Mouse (Mus musculus): ENCODE measurements around the gene Rgs1.

Gene Rgs1

DNA sequence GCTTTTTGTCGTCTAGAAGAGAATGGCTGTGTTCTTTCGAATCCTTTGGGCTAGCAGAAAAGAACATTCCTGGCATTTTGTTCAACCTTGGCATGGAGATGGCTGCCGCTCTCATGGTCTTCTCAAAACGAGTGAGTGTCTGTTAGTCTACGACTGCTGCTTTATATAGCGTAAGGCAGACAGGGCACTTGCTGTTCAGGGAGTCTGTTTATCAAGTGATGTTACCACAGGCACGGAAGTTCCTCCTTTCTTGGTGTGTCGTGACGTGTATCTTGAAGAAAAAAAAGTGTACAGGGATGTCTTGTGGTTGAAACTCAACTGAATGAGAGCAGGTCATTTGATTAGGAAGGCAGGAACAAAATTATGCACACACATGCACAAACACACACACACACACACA is at the start of gene Rgs1:
TSS of gene Rgs1 (minus strand) at position 320 of the 400 bp plus-strand sequence.
- no peak for DNase-seq

DNA sequence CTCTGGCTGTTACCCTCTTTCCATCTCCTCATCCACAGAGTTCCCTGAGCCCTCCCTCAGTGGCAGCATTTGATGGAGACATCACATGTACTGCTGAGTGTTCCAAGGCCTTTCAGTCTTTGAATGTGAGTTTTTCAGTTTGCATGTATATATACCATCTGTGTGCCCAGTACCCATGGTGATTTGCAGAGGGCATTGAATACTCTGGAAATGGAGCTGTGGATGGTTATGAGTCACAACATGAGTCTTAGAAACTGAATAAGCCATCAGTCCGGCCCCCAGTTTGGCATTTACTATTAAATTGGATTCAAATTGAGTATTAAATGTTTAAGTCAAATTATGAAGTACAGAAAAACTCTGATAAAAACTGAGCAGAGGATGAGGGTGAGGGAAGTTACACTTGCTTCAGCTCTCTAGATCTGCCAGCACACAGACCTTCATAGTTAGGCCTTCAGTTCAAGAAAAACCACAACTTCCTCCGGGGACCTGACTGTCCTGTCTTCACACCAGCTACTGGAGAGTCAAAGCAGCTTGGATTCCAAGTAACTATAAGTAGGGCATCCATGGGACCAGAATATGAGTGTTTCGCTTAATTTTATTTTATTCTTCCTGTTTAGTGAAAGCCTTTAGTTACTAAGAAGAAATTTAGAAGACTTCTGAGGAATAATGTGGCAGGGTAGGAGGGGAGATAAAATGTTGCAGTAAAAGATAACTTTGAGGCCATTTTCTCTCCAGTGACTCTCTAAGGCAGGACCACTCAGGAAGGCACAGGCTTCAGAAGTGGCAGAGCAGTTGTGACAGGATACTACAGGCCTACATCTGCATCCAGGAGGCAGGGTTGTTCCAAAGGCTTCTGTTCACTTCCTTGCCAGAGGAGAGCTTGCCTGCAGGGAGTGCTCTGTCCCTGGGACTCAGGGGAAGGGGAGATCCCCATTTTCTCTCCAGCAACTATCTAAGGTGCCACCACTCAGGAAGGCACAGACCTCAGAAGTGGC is 34.3 kb upstream of the Rgs1 start:
- no peak for DNase-seq

DNA sequence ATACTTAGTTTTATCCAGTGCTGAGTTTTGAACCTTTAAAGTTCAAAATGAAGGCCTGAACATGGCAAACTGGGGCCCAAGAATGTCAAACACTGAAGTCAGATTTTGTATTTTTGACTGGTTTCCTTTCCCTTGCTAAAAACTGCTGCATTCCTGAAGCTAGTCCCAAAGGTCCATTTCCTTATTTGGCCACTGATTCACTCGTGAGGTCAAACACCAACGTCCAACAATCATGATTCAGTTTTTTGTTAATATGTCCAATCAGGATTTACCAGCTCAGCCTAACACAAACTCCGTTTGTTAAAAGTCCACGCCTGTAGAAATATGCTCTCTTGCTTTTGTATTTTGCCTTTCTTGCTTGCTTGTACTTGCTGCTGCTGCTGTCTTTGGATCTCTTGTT is 31.0 kb upstream of the Rgs1 start:
- no peak for DNase-seq

DNA sequence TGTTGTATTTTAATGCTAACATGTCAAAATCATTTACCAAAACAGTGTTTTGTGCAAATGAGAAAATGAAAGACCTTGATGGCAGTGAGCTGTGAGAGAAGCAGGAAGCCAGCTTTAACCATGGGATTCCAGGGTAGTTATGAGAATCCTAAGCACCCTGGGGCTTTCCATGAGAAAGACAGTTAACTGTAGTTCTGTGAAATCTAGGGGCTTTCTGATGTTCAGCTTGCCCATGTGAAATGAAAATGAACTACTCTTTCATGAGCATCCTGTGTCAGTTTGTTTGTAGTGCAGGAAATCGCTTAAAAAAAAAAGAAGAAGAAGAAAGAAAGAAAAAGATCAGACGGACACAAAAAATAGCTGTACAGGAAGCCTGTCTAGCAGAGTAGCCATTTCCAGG is 23.9 kb upstream of the Rgs1 start:
- no peak for DNase-seq

DNA sequence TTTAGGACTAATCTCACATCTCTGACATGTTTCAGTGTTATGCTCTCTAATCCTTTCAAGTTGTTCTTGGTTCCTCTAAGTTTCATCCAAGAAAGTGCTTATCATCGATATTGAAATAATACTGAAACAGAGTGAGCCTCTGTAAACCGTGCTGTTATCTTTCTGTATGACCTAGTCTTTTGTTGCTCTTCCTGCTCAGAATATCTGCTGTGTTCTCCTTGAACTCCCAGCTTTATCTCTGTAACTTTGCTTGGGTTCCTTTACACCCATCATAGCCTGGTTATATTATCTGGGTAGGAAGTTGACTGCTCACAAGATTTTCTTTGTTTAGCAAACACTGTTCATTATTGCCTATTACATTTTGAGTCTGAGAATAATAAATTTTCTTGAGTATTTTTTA is 20.1 kb upstream of the Rgs1 start:
- no peak for DNase-seq

DNA sequence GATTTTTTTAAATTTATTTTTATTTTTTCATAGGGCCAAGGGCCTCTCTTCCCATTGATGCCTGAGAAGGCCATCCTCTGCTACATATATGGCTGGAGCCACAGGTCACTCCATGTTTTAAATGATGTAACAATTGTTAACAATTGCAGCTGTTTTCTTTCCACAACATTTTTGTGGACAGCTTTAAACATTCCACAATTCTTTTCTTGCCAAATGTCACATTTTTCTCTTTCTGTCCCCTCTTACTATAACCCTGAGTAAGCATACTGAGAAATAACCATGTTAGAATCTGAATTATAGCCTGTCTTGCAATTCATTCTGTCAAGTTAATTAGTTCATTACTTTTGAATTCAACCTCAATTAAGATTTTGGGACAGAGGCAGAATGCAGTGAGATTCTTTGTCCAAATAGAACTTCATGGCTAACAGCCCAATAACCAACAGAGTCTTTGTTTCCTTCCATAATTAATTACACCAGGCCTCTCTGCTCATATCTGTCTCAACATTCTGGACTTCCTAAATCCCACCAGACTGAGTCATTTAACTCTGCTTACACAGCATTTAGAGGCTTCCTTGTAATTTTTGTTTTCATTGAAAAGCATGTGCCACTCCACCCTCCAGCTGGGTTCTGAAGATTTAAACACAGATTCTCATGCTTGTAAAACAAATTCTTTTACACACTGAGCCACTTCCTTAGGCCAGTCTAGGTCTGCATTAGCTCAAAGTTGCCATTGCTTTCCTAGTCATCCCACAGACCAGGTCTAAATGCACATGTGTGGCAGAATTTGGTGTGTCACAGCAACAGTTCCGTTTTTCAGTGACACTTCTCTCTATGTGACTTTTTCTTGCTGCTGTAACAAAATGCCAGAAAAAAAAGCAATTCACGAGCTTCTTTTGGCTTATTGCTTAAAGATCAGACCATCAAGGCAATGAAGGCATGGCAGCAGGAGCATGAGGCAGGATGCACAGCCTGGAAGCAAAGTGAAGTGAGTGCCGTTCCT is 18.7 kb upstream of the Rgs1 start:
- DNase-seq: peak; percentile 76

DNA sequence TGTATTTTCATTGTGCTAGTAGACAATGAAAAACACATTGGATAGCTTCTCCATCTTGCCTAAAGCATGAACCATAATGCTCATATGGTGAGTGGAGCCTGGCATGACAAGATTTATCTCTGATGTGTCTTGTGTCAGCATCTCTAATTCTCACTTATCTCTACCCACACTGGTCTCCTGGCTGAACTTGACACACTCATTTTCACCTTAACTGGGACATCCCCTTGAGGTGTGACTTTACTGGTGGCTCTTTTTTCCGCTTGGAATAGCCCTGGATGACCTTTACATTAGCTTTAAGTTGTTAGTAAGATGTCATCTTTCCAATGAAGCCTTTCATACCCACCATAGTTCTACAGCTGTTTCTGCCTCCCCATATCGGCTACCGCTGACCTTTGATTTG is 15.0 kb upstream of the Rgs1 start:
- DNase-seq: no peak

DNA sequence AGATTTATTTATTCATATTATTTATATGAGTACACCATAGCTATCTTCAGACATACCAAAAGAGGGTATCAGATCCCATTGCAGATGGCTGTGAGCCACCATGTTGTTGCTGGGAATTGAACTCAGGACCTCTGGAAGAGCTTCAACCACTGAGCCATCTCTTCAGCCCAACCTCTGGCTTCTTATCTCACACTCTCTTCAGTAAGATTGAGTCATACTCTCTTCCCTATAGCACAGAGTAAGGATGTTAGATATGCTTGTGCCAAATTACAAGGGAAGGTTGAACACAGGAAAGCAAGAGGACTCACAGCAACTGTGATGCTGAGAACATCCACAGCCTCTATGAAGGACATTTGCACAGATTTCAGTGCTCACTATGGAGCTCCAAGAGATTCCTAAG is 13.0 kb upstream of the Rgs1 start:
- no peak for DNase-seq

DNA sequence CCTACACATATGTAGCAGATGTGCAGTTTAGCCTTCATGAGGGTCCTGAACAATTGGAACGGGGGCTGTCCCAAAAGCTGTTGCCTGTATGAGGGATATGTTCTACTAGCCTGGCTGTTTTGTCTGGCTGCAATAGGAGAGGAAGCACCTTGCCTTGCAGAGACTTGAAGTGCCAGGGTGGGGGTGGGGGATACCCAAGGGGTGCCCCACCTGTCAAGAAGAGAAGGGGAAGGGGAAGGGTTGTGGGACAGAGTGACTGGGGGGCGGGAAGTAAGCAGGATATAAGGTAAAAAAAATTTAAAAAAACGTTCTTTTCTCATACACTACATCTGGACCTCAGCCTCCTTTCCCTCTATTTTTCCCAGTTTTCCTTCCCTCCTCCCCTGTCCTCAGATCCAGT is 9.7 kb upstream of the Rgs1 start:
- DNase-seq: no peak

DNA sequence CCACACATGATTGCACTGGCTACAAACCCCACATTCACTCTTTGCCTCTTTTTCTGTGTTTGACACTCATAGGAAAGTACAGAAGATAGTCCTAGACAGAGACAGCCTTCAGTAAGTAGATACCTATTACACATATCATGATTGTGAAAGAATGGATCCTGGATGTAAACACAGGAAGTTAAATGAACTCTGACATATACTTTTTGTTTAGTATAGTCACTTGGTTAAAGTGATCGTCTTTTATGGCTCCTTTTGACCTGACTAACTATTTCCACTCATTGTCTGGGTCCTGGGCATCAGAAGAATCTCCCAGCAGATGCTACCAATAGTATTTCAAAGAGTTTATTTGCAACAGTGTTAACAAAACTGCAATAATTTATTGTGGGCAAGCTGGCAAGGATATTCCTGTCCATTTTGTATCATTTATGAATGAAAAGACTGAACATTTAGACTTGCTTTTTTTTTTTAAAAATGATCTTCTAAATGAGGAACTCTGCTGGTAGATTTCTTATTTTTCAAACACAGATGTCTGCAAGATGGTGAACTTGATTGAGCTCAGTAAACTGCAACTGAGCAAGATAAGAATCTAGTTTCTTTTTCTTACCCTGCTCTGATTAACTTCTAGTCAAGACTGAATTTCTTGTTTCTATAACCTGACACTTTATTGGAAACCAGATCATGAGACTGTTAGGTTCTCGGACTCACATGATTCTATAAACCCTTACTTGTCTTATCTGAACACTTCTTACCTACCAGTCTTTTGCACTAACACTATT is 7.7 kb upstream of the Rgs1 start:
- DNase-seq: no peak

DNA sequence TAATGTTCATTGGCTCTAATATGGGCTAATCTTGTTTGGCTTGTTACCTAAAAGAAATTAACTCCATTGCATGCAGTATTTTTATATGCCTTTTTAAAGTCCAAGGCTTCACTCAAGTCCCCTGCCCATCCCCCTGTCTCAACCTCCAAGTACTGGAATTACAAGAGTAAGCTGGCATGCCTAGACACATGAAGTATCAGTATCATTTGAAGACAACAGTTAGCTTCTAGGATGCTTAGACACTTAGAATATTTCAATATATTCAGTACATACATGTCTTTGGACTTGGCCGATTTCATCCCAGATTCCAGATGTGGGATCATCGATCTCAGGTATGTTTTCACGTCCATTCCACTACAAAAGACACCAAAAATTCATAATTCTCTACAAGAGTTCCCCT is 836 bp downstream of the Rgs1 start:
- no peak for DNase-seq

DNA sequence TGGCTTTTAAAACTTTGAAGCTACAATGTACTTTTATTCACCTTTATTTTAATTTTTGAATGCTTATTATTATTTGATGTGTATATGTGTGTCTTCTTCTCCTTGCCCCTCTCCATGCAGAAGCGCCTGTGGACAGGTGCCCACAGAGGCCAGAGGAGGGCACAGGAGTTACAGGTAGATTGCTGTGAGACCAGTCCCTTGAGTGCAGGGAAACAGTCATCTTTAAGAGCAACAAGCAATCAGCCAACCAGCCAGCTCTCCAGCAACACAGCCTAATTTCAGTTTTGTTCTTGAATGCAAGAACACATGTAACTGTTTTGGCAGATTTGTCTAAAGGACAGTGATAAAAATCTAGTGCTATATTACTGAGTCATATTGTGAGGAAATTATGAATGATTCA is 1.7 kb downstream of the Rgs1 start:
- DNase-seq: no peak

DNA sequence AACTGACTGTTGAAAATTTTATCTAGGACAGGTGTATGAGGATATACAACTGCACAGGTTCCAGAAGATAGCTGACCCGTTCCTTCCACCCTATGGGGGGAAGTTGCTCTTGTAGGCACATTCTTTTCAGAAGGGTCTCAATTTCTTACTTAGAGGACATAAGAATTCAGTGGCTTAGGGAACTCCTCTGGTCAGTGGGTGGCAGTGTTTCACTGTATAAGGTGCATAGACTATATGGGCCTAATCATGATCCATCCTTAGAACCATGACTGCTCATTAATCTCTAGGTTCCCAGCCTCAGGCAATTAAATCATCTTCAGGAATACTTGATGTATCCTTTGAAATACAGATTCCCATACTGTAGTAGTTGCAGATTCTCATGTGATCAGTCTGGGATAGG is 5.5 kb downstream of the Rgs1 start:
- peak; percentile 35 for DNase-seq

DNA sequence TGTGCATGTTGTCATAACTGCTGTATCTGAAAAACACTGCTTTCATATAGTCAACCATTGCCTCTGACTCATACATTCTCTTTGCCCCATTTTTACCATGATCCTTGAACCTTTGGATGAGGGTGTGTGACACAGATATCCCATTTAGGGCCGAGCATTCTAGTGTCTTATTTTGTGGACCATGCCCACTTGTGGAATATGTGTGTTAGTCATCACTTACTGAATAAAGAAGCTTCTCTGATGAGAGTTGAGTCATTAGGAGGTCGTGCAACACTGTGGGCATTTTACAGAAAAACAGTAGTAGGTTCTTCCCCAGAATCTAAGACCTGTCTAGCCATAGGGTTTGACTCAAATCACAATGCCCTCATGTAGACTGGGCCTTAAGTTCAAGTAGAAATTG is 9.8 kb downstream of the Rgs1 start:
- DNase-seq: no peak

DNA sequence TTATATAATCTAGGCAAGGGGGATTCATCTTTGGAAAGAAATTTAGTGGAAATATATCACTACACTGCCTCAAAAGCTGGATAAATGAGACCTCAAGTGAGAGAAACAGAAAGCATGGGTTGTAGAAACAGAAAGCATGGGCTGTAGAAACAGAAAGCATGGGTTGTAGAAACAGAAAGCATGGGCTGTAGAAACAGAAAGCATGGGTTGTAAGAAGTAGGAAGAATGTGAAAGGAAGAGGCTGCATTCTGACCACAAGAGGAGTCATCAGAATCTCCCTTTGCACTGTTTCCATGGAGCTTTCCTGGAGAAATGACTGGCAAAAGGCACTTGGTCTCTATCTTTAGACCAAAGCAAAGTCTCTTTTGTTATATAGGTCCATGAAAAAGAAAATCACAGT is 33.8 kb downstream of the Rgs1 start:
- no peak for DNase-seq

DNA sequence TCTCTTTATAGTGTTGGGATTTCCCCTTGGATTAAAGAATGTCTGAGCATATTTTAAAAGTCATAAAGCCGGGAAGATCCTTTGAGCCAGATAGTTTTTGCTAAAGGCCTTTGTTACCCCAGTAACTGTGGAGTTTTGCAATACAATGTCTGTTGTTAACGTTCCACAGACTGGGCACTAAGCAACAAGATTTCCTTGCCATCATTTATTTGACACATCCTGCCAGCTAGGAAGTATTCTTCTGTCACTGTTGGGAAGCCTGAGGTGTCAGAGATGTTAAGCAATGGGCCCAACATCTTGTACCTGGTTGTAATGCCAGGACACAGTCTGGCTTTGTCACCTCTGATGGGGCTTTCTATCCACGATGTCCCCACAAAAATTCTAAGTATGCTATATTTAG is 38.1 kb downstream of the Rgs1 start:
- DNase-seq: no peak

DNA sequence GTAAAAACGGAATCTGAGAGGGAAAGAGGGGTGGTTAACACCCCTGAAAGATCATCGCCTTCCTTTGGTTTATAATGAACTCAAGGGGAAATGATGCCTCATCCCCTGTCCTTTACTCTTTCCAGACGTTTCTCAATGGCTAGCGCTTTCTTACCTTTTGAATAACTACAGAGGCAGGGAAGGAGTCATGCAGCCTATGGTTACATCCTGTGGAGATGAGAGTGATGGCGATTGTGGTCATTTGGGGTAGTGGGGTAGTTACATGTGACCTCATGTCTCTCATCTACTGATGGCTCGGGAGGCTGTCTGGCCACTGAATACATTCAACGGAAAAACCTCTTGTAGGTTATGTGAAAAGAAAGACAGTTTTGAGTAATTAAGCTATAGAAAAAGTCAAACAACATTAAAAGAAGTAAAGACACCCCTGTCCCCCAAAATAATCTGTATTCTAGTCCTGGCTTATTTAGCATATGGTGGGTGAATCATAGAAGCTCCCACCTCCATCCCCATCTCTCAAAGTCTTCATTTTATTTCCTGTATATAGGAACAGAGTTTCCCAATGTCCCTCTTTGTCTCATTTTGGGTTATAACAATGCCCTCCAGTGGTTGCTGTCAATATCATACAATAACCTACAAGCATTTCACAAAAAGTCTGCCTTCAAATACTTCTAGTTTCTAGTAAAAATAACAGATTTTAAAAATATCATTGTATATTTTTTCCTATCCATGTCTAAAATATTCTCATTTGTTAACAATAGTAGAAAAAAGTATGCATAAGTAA is 42.6 kb downstream of the Rgs1 start:
- no peak for DNase-seq

DNA sequence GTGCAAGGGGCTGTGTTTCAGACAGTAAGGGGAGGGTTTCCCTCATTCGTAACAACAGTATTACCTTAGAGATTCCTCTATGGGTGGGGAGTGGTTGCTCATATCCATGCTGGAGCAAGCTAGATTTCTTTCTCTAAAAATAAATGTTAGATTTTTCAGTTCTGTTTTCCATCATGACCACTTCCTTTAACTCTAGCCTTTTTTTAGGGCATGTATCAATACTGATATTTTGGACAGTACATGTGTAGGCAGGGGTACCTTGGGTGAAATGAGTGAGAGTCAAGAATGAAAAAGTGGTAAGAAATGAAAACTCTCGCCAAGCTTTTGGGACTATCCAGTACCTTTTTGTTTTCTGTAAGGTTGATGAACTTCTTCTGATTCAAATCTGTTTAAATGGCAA is 44.3 kb downstream of the Rgs1 start:
- DNase-seq: no peak

DNA sequence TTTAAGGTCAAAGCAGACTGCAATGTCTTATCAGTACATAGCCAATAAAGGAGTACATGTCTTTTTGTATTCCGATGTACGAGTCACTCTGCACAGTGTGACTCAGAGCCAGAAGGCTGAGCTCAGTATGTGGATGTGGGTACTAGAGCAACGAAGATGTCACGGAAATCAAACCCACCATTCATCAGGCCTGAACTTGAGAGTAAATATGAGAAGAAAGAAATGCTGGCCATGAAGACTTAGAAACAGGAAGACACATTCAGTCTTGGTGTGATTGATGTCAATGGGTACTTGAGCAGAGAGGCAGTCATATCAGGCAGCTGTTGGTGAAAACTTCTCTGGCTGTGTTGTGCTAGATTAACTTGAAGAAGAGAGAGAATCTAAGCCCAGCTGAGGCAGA is 46.1 kb downstream of the Rgs1 start:
- DNase-seq: no peak

DNA sequence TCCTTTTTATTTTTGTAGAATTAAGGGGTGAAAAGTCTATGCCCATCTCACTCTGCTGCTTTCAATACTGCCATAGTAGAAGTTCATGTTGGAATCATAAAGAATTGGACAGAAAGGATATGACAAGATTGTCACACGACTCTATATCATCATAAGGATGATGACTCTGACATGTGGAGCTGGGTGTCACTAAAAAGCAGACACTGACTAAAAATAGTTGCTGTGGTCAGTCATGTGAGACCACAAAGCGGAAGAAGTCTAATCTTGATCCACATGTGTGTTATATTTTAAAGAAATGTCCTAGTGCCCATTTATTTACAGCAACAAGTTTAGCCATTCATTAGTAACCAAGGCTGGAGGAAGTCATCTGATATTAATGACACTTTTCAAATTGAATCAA is 48.5 kb downstream of the Rgs1 start:
- no peak for DNase-seq

DNA sequence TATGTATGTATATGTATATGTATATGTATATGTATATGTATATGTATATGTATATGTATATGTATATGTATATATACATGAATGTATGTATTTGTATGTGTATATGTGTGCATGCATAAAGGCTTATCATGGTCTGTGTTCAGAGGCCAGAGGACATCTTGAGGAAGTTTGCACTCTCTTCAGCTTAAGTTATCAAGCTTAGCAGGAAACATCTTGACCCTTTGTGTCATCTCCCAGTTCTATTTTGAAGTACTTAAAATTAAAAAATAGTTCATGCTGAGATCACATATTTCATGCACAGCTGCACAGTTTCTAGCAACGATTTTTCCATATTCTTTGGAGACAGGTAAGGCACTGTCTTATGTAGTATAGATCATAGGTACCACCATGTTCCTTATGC is 49.5 kb downstream of the Rgs1 start:
- no peak for DNase-seq

DNA sequence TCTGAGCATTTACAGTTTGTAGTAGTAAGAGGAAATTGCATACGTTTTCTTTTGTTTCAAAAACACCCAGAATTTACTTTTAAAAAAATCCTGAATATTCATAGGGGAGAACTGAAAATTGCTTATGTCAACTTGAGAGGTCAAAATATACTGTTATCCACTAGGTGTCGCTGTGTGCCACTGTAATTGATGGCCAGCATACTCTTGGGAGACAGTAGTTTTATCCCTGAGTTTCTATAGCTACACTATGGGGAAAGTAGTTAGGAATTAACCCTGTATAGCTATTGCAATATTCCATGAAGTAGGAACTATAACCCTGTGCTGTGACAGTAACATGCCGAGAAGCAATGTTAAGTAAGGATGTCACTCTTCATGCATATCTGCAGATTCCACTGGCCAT is 51.4 kb downstream of the Rgs1 start:
- peak; percentile 70 for DNase-seq

All from retina, postnatal 1 day (tissue).